Mouse (Mus musculus): ENCODE results near the gene Dip2b. TPM values are rescaled to one million over a fixed set of nuclear protein-coding genes. Genes with fewer than 3 reads are reported as not detected.
A peak's percentile ranks its signal among the peaks of the same experiment; 100 is the strongest.

Gene Dip2b
- polyA plus RNA-seq, 1 experiment: 35.9 TPM

DNA sequence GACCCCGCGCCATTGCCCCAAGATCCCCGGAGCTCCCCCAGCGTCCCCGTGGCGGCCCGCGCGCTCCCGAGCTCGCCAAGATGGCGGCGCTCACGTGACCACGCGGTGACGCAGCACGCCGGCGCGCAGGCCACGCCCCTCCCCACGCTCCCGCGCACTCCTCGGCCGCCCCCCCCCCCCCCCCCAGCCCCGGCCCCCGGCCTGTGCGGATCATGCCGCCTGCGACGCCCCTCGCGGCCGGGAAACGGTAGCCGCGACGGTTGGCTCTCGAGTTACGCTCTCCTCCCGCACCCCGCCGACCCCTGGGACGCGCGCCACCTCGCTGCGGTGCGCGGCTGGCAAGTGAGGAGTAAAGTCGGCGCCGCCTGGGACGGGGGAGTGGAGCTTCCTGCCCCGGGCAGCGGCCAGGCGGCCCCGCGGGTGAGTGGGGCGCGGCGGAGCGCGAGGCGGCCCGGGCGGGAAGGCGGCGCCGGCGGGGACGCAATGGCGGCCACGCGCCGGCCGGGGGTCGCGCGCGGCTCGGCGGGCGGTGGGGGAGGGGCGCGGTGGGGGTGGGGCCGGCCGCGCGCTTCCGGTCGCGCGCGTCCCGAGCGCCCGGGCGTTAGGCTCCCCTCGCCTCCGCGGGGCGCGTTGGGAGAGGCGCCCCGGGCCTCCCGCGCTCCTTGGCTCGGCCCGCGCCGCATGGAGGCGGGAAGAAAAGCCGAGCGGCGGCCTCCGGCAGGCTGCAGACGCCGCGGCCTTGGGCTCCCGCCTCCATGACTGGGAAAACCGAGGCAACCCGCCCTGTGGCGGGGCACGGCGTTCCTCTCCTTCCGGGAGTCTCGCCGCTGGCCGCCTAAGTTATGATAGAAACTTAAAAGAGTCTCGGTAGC is 189.4 kb downstream of the Dip2b start, which contains the start of gene Atf1:
Gene Atf1 (plus strand): TSS at position 157 of the 872 bp plus-strand sequence.
- H3K27ac ChIP-seq (ENCODE audit: insufficient read depth, low read length): peak within 1 kb of the TSS; percentile 100
- H3K4me3 ChIP-seq (ENCODE audit: insufficient read depth, low read length): peak within 1 kb of the TSS; percentile 95
- peaks cover 7% of the 10 kb centered on the region; the same call in 1 of the 2 replicates for H3K4me1 ChIP-seq (ENCODE audit: control insufficient read depth, insufficient read depth, low read length)
- TF ChIP-seq CTCF (IDR thresholded peaks at IDR 0.05; ENCODE audit: extremely low read depth, insufficient read depth, low read length): no peak
- TF ChIP-seq POLR2A (IDR thresholded peaks at IDR 0.05; ENCODE audit: extremely low read depth, insufficient read depth, low read length): peak; percentile 81; the same call in 1 of the 2 replicates

DNA sequence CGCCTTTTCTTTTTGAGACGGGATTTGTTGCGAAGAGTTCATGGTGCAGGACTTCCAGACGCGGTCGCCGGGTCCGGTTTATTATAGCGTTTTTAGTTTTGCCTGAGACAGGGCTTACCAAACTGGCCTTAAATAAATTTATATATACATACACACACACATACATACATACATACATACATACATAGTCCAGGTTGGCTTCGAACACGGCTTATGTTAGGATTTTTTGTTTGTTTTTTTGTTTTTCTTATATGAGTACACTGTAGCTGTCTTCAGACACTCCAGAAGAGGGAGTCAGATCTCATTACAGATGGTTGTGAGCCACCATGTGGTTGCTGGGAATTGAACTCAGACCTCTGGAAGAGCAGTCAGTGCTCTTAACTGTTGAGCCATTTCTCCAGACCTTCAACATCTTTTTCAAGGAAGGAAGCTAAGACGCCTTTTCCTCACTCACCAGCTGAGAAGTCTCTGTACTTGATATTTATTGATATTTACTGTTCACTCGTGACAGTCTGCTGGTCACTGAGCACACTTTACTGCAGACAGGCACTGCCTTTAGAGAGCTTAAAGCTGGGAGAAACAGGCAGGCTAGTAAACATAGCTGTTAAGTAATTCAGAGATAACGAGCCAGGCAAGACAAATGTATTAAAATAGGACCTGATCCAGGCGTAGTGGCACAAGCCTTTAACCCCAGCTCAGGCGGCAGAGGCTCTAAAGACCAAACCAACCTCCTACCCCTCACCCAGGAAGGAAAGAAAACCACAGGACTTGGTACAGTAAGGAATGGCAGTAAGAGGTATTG is 190.3 kb downstream of the Dip2b start:
- H3K27ac ChIP-seq (ENCODE audit: insufficient read depth, low read length): peak overlapping the region; percentile 98

DNA sequence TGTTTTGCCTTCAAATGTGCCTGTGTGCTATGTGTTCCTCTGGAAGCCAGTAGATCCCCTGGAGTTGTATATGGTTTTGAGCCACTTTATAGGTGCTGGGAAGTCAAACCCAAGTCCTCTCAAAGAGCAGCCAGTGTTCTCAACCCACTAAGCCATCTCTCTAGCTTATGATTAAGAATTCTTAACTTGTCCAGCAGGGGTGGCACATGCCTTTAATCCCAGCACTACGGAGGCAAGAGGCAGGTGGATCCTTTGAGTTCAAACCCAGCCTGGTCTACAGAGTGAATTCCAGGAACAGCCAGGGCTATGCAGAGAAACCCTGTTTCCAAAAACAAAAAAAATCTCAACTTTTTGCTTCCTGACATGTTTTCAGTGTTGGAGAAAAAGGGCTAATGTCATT is 192.2 kb downstream of the Dip2b start:
- H3K4me1 ChIP-seq (ENCODE audit: control insufficient read depth, insufficient read depth, low read length): peaks cover 7% of the 10 kb centered on the region; the same call in 1 of the 2 replicates
- no peak overlapping the region for H3K27ac ChIP-seq (ENCODE audit: insufficient read depth, low read length)
- H3K4me3 ChIP-seq (ENCODE audit: insufficient read depth, low read length): no peak overlapping the region
- no peak for TF ChIP-seq POLR2A (IDR thresholded peaks at IDR 0.05; ENCODE audit: extremely low read depth, insufficient read depth, low read length)
- no peak for TF ChIP-seq CTCF (IDR thresholded peaks at IDR 0.05; ENCODE audit: extremely low read depth, insufficient read depth, low read length)

More for the DNA sequence above, 190.3 kb downstream of the Dip2b start:
- Histone ChIP-seq H3K4me3 (ENCODE audit: insufficient read depth, low read length) (peak overlapping the region; percentile 95), H3K4me1 (ENCODE audit: control insufficient read depth, insufficient read depth, low read length) (peaks cover 7% of the 10 kb centered on the region; the same call in 1 of the 2 replicates)
- TF ChIP-seq CTCF (IDR thresholded peaks at IDR 0.05; ENCODE audit: extremely low read depth, insufficient read depth, low read length) (no peak), POLR2A (IDR thresholded peaks at IDR 0.05; ENCODE audit: extremely low read depth, insufficient read depth, low read length) (no peak)

DNA sequence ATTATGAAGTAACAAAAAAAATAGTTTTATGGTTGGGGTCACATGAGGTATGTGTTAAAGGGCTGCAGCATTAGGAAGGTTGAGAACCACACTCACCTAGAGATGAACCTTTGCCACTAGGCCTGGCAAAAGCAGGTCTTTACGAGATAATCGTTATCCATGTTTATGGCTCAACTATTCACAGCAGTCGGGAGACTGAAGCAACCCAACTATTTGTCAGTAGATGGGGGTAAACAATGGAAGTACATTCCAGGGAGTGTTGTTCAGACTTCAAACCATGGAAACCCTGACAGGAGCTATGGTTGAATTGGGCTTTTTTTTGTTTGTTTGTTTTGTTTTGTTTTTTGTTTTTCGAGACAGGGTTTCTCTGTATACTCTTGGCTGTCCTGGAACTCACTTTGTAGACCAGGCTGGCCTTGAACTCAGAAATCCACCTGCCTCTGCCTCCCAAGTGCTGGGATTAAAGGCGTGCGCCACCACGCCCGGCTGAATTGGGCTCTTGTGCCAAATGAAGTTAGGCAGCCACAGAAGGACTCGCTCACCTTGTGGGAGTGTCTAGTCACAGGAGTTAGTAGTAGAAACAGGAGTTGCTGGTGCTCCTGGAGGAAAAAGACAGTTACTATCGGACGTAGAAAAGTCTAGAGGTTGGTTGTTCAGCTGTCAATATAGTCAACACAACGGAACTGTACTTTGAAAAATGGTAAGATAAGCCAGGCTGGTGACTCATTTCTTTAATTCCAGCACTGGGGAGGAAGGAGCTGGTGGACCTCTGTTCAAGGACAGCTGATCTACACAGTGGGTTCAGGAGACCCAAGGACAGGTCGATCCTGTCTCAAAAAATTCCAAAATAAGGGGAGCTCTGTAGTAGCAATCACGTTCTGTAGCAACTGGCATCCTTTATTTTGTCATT is 193.4 kb downstream of the Dip2b start:
- no peak for TF ChIP-seq POLR2A (IDR thresholded peaks at IDR 0.05; ENCODE audit: extremely low read depth, insufficient read depth, low read length)
- TF ChIP-seq CTCF (IDR thresholded peaks at IDR 0.05; ENCODE audit: extremely low read depth, insufficient read depth, low read length): no peak

DNA sequence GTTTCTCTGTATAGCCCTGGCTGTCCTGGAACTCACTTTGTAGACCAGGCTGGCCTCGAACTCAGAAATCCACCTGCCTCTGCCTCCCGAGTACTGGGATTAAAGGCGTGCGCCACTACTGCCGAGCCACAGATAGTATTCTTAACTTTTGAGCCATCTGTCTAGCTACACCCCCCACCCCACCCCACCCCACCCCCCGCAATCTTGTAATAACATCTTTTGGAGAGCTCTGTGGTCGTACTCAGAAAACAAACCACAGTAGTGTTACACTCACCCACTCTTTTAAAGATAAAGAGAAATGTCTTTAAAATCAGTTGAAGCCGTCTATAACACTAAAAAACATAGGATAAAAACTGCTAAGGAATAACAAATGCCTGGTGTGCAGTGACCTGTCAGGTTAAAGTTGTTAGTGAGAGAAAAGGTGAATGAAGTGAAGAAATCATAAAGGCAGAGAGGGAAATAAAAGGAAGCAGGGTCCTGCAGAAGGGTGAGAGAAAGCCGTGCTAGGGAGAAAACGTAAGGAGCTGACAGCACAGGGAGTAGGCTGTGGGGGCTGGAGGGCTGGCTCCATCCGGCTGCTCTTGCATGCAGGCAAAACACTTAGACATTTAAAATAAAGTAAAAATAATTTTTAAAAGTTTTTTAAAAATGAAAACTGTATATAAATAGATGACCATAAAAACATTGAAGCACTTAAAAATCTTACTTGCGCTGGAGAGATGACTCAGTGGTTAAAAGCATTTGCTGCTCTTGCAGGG is 196.9 kb downstream of the Dip2b start:
- Histone ChIP-seq H3K27ac (ENCODE audit: insufficient read depth, low read length) (no peak overlapping the region), H3K4me3 (ENCODE audit: insufficient read depth, low read length) (no peak overlapping the region), H3K4me1 (ENCODE audit: control insufficient read depth, insufficient read depth, low read length) (peaks cover 8% of the 10 kb centered on the region)
- TF ChIP-seq CTCF (IDR thresholded peaks at IDR 0.05; ENCODE audit: extremely low read depth, insufficient read depth, low read length) (no peak), POLR2A (IDR thresholded peaks at IDR 0.05; ENCODE audit: extremely low read depth, insufficient read depth, low read length) (no peak)

More for the DNA sequence above, 193.4 kb downstream of the Dip2b start:
- Histone ChIP-seq H3K4me3 (ENCODE audit: insufficient read depth, low read length) (no peak overlapping the region), H3K4me1 (ENCODE audit: control insufficient read depth, insufficient read depth, low read length) (peaks cover 5% of the 10 kb centered on the region; the same call in 1 of the 2 replicates), H3K27ac (ENCODE audit: insufficient read depth, low read length) (no peak overlapping the region)

DNA sequence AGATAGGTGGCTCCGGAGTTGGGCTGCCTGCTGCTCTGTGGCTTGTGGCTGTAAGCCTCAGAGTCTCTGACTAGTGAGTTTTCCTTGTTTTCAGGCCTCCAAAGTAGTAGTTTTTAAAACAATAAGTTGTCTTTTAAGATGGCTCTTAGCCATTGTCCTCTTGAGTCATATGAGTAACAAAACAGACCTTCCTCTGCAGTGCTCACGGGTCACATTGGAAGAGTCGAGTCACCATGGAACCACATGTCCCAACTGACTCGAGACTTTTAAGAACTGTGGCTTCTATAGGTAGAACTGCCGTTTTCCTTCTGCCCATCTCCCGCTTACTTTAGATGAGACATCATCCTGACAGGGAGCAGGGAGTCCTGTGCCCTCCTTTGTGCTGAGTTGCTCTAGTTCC is 198.5 kb downstream of the Dip2b start:
- H3K27ac ChIP-seq (ENCODE audit: insufficient read depth, low read length): peak overlapping the region; percentile 54; the same call in 1 of the 2 replicates
- H3K4me3 ChIP-seq (ENCODE audit: insufficient read depth, low read length): no peak overlapping the region
- H3K4me1 ChIP-seq (ENCODE audit: control insufficient read depth, insufficient read depth, low read length): peaks cover 8% of the 10 kb centered on the region
- TF ChIP-seq POLR2A (IDR thresholded peaks at IDR 0.05; ENCODE audit: extremely low read depth, insufficient read depth, low read length): no peak
- no peak for TF ChIP-seq CTCF (IDR thresholded peaks at IDR 0.05; ENCODE audit: extremely low read depth, insufficient read depth, low read length)

DNA sequence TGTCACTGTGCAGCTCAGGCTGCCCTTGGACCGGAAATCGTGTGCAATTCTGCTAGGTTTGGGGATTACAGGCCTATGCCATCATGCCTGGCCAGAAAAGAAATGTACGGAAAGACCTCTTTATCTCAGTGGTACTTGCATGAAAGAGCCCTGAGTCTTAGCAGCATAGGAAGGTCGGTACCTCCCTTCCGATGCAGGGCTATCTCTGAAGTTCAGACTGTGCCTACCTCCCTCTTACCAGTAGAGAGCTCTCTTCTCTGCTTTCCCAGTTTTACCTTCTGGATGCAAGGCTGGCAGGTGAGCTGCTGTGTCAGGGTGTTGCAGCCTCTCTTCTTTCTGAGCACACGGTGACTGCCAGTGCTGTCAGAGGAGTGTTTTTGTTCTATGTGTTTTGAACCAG is 203.3 kb downstream of the Dip2b start:
- Histone ChIP-seq H3K4me1 (ENCODE audit: control insufficient read depth, insufficient read depth, low read length) (peaks cover 8% of the 10 kb centered on the region), H3K27ac (ENCODE audit: insufficient read depth, low read length) (no peak overlapping the region), H3K4me3 (ENCODE audit: insufficient read depth, low read length) (no peak overlapping the region)
- TF ChIP-seq CTCF (IDR thresholded peaks at IDR 0.05; ENCODE audit: extremely low read depth, insufficient read depth, low read length) (no peak), POLR2A (IDR thresholded peaks at IDR 0.05; ENCODE audit: extremely low read depth, insufficient read depth, low read length) (no peak)

DNA sequence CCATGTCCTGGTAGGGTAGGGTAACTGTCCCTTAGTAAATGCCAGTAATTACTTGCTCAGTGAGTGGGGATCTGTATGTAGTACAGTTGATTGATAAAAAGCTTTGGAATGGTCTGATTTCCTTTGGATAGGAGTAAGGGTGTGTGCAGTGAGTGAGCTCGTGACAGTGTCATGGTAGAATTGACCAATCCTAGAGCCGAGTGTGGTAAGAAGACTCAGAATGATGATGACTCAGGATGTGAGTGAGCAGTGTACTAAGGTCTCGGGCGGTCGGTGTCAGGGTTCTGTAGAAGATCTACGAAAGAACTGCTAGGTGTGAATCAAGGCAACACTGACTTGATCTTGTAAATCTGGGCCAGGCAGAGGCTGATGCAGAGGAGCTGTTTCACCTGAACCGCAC is 207.5 kb downstream of the Dip2b start:
- H3K4me3 ChIP-seq (ENCODE audit: insufficient read depth, low read length): no peak overlapping the region
- H3K27ac ChIP-seq (ENCODE audit: insufficient read depth, low read length): no peak overlapping the region
- no peak for TF ChIP-seq CTCF (IDR thresholded peaks at IDR 0.05; ENCODE audit: extremely low read depth, insufficient read depth, low read length)
- no peak for TF ChIP-seq POLR2A (IDR thresholded peaks at IDR 0.05; ENCODE audit: extremely low read depth, insufficient read depth, low read length)
- H3K4me1 ChIP-seq (ENCODE audit: control insufficient read depth, insufficient read depth, low read length): no peaks in the 10 kb centered on the region; the same call in 1 of the 2 replicates
